Mouse (Mus musculus): ENCODE data around the gene Git2. TPM values are rescaled to one million over a fixed set of nuclear protein-coding genes. Genes with fewer than 3 reads are reported as not detected.

The Git2 gene
- total RNA-seq, 2 experiments from 2014 or later: 16.1 to 21.7 TPM

- DNase-seq: no peak
Measured at GRCm38 (mm10) chr5:114764812-114765735, 10.2 kb downstream of the Git2 start.

GRCm38 (mm10) chr5:114761980-114762379, 13.3 kb downstream of the Git2 start:
- no peak for DNase-seq

GRCm38 (mm10) chr5:114759536-114760090, 15.7 kb downstream of the Git2 start:
- no peak for DNase-seq

- no peak for DNase-seq
Measured at GRCm38 (mm10) chr5:114753384-114753783, 21.9 kb downstream of the Git2 start.

GRCm38 (mm10) chr5:114752397-114752796, 22.9 kb downstream of the Git2 start:
- no peak for DNase-seq

GRCm38 (mm10) chr5:114750325-114750724, 25.0 kb downstream of the Git2 start:
- DNase-seq: no peak

GRCm38 (mm10) chr5:114747521-114747920, 27.8 kb downstream of the Git2 start:
- DNase-seq: no peak

GRCm38 (mm10) chr5:114746886-114747285, 28.4 kb downstream of the Git2 start:
- no peak for DNase-seq

GRCm38 (mm10) chr5:114745581-114745980, 29.7 kb downstream of the Git2 start:
- no peak for DNase-seq

GRCm38 (mm10) chr5:114743697-114744090, 31.6 kb downstream of the Git2 start:
- no peak for DNase-seq

- DNase-seq: no peak
Measured at GRCm38 (mm10) chr5:114742998-114743696, 32.2 kb downstream of the Git2 start.

GRCm38 (mm10) chr5:114742572-114742971, 32.7 kb downstream of the Git2 start:
- no peak for DNase-seq

- DNase-seq: no peak
Measured at GRCm38 (mm10) chr5:114740595-114740994, 34.7 kb downstream of the Git2 start.

- peak; percentile 65 for DNase-seq
Measured at GRCm38 (mm10) chr5:114738707-114739241, 36.5 kb downstream of the Git2 start.

GRCm38 (mm10) chr5:114737090-114737887, 38.0 kb downstream of the Git2 start:
- DNase-seq: no peak

GRCm38 (mm10) chr5:114733606-114734005, 41.7 kb downstream of the Git2 start:
- DNase-seq: no peak

GRCm38 (mm10) chr5:114731969-114732368, 43.3 kb downstream of the Git2 start:
- no peak for DNase-seq

- no peak for DNase-seq
Measured at GRCm38 (mm10) chr5:114731498-114731897, 43.8 kb downstream of the Git2 start.

GRCm38 (mm10) chr5:114730129-114730528, 45.2 kb downstream of the Git2 start:
- DNase-seq: peak; percentile 47

GRCm38 (mm10) chr5:114728160-114728559, 47.2 kb downstream of the Git2 start:
- peak; percentile 56 for DNase-seq

GRCm38 (mm10) chr5:114722846-114723245, 52.5 kb downstream of the Git2 start:
- DNase-seq: peak; percentile 58

GRCm38 (mm10) chr5:114721969-114722368, 53.3 kb downstream of the Git2 start:
- no peak for DNase-seq
